Mouse (Mus musculus): ENCODE results near the gene Slc4a3.

The Slc4a3 gene

DNA sequence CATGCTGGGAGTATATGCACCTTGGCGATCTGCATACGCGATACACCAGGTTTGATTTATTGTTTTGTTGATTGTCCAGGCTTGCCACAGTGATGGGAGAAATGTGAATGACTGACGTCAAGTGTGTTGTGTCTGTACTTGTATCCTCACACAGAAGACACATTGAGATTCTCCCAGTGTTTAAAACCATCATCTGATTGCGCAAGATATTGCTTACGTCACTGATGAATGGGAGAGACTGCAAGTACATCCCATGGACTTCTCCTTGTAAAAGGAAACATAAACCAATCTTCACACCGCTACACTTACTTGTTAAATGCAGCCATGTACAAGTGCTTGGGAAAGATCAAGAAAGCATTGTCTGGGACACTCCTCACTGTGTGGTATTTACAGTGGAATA lies 62.2 kb downstream of the Slc4a3 start:
- no peak for DNase-seq

DNA sequence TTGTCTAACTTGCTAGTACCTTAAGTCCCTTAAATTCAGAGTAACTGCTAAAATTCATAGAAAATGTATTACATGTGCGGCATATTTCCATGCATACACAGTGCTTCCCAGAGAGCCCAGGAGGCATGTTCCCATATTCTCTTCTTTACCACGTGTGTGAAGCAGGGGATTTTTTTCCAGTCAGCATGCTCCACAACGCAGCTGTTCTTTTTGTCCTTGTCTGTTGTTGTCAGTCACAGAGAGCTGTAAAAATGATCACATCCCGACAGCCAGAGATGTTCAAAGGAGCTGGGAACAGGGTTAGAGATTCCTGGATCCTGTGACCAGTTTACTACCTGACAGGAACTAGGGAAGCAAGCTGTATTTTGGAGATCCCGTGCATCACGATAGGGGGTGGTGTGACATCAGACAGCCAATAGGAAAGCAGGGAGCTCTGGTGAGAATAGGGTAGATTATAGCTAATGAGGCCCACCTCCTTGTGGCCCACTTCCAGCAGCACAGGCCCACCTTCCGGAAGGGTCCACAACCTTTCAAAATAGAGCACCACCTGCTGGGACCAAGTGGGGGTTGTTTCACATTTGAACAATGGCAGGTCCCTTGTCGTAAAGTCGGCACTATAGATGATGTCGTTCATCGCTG lies 62.7 kb downstream of the Slc4a3 start:
- DNase-seq, result no peak

DNA sequence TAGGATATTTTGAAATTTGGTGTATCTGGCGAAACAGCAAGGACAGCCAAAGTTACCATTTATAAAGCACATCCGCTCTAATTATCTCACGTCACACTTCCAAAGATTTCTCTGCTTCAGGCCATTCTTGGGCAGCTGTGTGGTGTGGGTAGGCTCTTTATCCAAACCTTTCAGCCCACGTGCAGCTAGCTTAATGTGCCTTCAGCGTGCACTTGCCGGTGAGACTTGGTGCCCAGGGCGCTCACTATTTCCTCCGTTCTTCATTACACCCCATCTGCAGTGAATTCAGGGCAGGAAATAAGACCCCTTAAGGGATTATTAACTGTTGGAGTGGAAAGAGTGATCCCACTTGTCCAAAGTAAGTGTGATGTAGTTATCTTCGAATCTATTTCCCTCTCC lies 63.2 kb downstream of the Slc4a3 start:
- DNase-seq, result no peak

DNA sequence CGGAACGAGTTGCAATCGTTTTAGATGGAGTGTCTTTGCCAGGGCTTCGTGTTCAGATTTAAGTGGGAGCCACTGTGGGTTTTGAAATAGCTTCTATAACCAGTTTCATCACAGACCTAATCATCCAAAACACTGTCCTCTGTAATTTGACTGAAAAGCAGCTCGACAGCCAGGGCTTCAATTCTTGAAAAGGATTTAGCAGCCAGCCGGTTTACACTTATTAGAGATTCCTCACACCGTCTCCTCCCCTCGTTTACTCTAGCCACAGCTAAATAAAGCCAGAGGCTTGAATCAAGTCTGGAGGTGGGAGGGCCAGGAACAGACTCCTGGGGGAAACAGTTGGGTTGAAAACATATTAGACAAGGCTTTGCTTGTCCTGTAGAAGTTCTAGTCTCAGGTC lies 64.5 kb downstream of the Slc4a3 start:
- DNase-seq, result no peak

Data from cerebellum, adult 8-10 months (tissue).